Mouse (Mus musculus) bone marrow macrophage, adult 2 months (primary cell): ENCODE measurements around the gene Gm20661. TPM values are rescaled to one million over a fixed set of nuclear protein-coding genes. Genes with fewer than 3 reads are reported as not detected.

ENCODE experiments used
- H3K27ac ChIP-seq: 2 replicates; pipeline ENCODE4 v1.5.1; 2012; ENCODE audit warnings: low read depth, low read length; ENCODE audit not compliant: insufficient read depth
- H3K4me1 ChIP-seq: 2 replicates; pipeline ENCODE4 v1.6.1; 2012; ENCODE audit warnings: low read length; ENCODE audit not compliant: control insufficient read depth, insufficient read depth
- H3K4me3 ChIP-seq: 2 replicates; pipeline ENCODE4 v1.5.1; 2012; ENCODE audit warnings: mild to moderate bottlenecking, low read length, moderate library complexity; ENCODE audit not compliant: insufficient read depth
- CTCF ChIP-seq: IDR thresholded peaks from 2 replicates; pipeline ENCODE4 v1.5.1; 2012; ENCODE audit warnings: low read depth, mild to moderate bottlenecking, low read length, moderate library complexity
- POLR2A ChIP-seq: IDR thresholded peaks from 2 replicates; pipeline ENCODE4 v1.6.1; 2012; ENCODE audit warnings: mild to moderate bottlenecking, low read depth, low read length, borderline replicate concordance
- polyA plus RNA-seq: library from polyadenylated mRNA; stranded (reverse); fragments of >200 nt; gene quantifications from 2 replicates; pipeline ENCODE4 v1.2.4, GENCODE M21; 2012; ENCODE audit not compliant: missing spikeins, insufficient read depth, insufficient read length

Gm20661 gene
- polyA plus RNA-seq = 1.3 TPM in 2 replicates

- TF ChIP-seq CTCF (no peak), POLR2A (no peak)
- peaks cover 50% of the 10 kb centered on the region for H3K4me1 ChIP-seq
- peak within 1 kb of the TSS; percentile 89 for H3K27ac ChIP-seq
- H3K4me3 ChIP-seq = peak within 1 kb of the TSS; percentile 86
Observed at GRCm38 (mm10) chr9:107982681-107983346, at the start of gene Gm20661. Gene Gm20661, plus strand, starts transcription at chr9:107983058.

- H3K4me1 ChIP-seq = no peaks in the 10 kb centered on the region
- no peak overlapping the region for H3K27ac ChIP-seq
- no peak for TF ChIP-seq CTCF
- TF ChIP-seq POLR2A = no peak
- H3K4me3 ChIP-seq = no peak overlapping the region
Observed at GRCm38 (mm10) chr9:107934146-107934545, 48.7 kb upstream of the Gm20661 start.

- TF ChIP-seq CTCF = no peak
- TF ChIP-seq POLR2A = no peak
- Histone ChIP-seq H3K4me3 (0 out of 2 replicates have a peak within 1 kb of the TSS, but pooled peaks have one; percentile 4), H3K4me1 (no peaks in the 10 kb centered on the region), H3K27ac (no peak within 1 kb of the TSS)
Observed at GRCm38 (mm10) chr9:107935374-107935773, 47.5 kb upstream of the Gm20661 start, which contains the start of gene Camkv. Gene Camkv, plus strand, starts transcription at chr9:107935674.

- Histone ChIP-seq H3K27ac (no peak overlapping the region), H3K4me3 (0 out of 2 replicates have a peak overlapping the region, but pooled peaks have one; percentile 4)
- TF ChIP-seq CTCF = no peak
- TF ChIP-seq POLR2A = no peak
Observed at GRCm38 (mm10) chr9:107935790-107936214, 47.1 kb upstream of the Gm20661 start.

GRCm38 (mm10) chr9:107936215-107936822, 46.5 kb upstream of the Gm20661 start:
- H3K4me3 ChIP-seq = 0 out of 2 replicates have a peak overlapping the region, but pooled peaks have one; percentile 4
- TF ChIP-seq POLR2A = no peak
- TF ChIP-seq CTCF = no peak
- no peak overlapping the region for H3K27ac ChIP-seq

More at GRCm38 (mm10) chr9:107935790-107936214, 47.1 kb upstream of the Gm20661 start:
- no peaks in the 10 kb centered on the region for H3K4me1 ChIP-seq

GRCm38 (mm10) chr9:107936831-107937230, 46.0 kb upstream of the Gm20661 start:
- no peak for TF ChIP-seq POLR2A
- TF ChIP-seq CTCF = no peak
- Histone ChIP-seq H3K27ac (no peak overlapping the region), H3K4me3 (no peak overlapping the region), H3K4me1 (no peaks in the 10 kb centered on the region)

More at GRCm38 (mm10) chr9:107936215-107936822, 46.5 kb upstream of the Gm20661 start:
- H3K4me1 ChIP-seq = no peaks in the 10 kb centered on the region

GRCm38 (mm10) chr9:107947241-107948194, 35.3 kb upstream of the Gm20661 start:
- Histone ChIP-seq H3K27ac (no peak overlapping the region), H3K4me1 (peaks cover 5% of the 10 kb centered on the region), H3K4me3 (no peak overlapping the region)
- TF ChIP-seq CTCF (no peak), POLR2A (no peak)

- Histone ChIP-seq H3K4me1 (peaks cover 5% of the 10 kb centered on the region), H3K4me3 (no peak overlapping the region), H3K27ac (no peak overlapping the region)
- no peak for TF ChIP-seq CTCF
- no peak for TF ChIP-seq POLR2A
Observed at GRCm38 (mm10) chr9:107949184-107949921, 33.5 kb upstream of the Gm20661 start.

GRCm38 (mm10) chr9:107949922-107950235, 33.0 kb upstream of the Gm20661 start, which contains the start of gene Traip:
Gene Traip, plus strand, starts transcription at chr9:107950136.
- no peak for TF ChIP-seq CTCF
- TF ChIP-seq POLR2A = no peak
- Histone ChIP-seq H3K4me1 (peaks cover 5% of the 10 kb centered on the region), H3K27ac (peak within 1 kb of the TSS; percentile 31; the same call in 1 of the 2 replicates), H3K4me3 (peak within 1 kb of the TSS; percentile 89)
